Mouse (Mus musculus) natural killer cell, adult 2 months (primary cell): ENCODE data around the gene Wdfy3.

Source experiments
- DNase-seq, 2 experiments: peaks; one replicate each; pipeline ENCODE4 v3.0.0; 2022; ENCODE audit warnings: low spot score in 2 of 2

Gene Wdfy3

GRCm38 (mm10) chr5:102055130-102055641, 14.5 kb downstream of the Wdfy3 start:
- no peak for DNase-seq

- DNase-seq = no peak
Measured at GRCm38 (mm10) chr5:102054511-102055093, 15.1 kb downstream of the Wdfy3 start.

- no peak for DNase-seq
Measured at GRCm38 (mm10) chr5:102052906-102053305, 16.8 kb downstream of the Wdfy3 start.

- DNase-seq = no peak
Measured at GRCm38 (mm10) chr5:102052465-102052864, 17.3 kb downstream of the Wdfy3 start.

- no peak for DNase-seq
Measured at GRCm38 (mm10) chr5:102050677-102051076, 19.0 kb downstream of the Wdfy3 start.

- DNase-seq = no peak
Measured at GRCm38 (mm10) chr5:102048416-102048815, 21.3 kb downstream of the Wdfy3 start.

- DNase-seq = no peak
Measured at GRCm38 (mm10) chr5:102046617-102047116, 23.1 kb downstream of the Wdfy3 start.

GRCm38 (mm10) chr5:102045636-102046616, 23.8 kb downstream of the Wdfy3 start:
- DNase-seq = no peak

GRCm38 (mm10) chr5:102045177-102045576, 24.5 kb downstream of the Wdfy3 start:
- DNase-seq = no peak

GRCm38 (mm10) chr5:102033281-102033680, 36.4 kb downstream of the Wdfy3 start:
- no peak for DNase-seq

- no peak for DNase-seq
Measured at GRCm38 (mm10) chr5:102032594-102033240, 37.0 kb downstream of the Wdfy3 start.

- DNase-seq = no peak
Measured at GRCm38 (mm10) chr5:102032191-102032590, 37.5 kb downstream of the Wdfy3 start.

GRCm38 (mm10) chr5:102023376-102023775, 46.3 kb downstream of the Wdfy3 start:
- DNase-seq = no peak

- no peak for DNase-seq
Measured at GRCm38 (mm10) chr5:102022018-102022898, 47.5 kb downstream of the Wdfy3 start.

GRCm38 (mm10) chr5:102014235-102014634, 55.5 kb downstream of the Wdfy3 start:
- no peak for DNase-seq

- no peak for DNase-seq
Measured at GRCm38 (mm10) chr5:102013781-102014180, 55.9 kb downstream of the Wdfy3 start.

GRCm38 (mm10) chr5:102010961-102011360, 58.8 kb downstream of the Wdfy3 start:
- DNase-seq = no peak

GRCm38 (mm10) chr5:102009606-102010005, 60.1 kb downstream of the Wdfy3 start:
- no peak for DNase-seq

GRCm38 (mm10) chr5:102008712-102009111, 61.0 kb downstream of the Wdfy3 start:
- DNase-seq = no peak

- DNase-seq = no peak
Measured at GRCm38 (mm10) chr5:102006218-102006941, 63.3 kb downstream of the Wdfy3 start.
